Mouse (Mus musculus): ENCODE results near the gene Rdm1.
"Not testable (repeated sequence)": the region's sequence is repeated elsewhere in the genome, so short reads cannot be mapped to it uniquely, and the experiment has no call there.

Gene Rdm1

GRCm38 (mm10) chr11:101616948-101617767, 9.8 kb upstream of the Rdm1 start:
- DNase-seq (ENCODE audit: low spot score in 2 of 2), result no peak

- DNase-seq (ENCODE audit: low spot score in 2 of 2), result no peak
These were observed 9.1 kb upstream of the Rdm1 start for GRCm38 (mm10) chr11:101617849-101618248.

DNA sequence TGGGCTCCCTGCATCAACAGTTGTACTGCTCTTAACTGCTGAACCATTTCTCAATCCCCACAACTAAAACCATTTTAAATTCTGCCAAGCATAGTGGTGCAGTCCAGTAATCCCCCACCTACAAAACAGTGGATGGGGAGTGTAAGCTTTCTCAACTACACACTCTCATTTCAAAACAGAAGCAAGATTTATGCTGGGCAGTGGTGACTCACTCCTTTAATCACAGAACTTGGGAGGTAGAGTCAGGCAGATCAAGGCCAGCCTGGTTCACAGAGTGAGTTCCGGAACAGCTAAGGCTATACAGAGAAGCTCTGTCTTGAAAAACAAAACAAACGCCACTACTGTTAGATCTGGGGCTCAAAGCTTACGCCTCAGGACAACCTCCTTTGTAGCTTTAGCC, 8.4 kb upstream of the Rdm1 start:
- DNase-seq (ENCODE audit: low spot score in 2 of 2), result no peak

GRCm38 (mm10) chr11:101620022-101620655, 6.9 kb upstream of the Rdm1 start:
- not testable (repeated sequence) for DNase-seq (ENCODE audit: low spot score in 2 of 2)

DNA sequence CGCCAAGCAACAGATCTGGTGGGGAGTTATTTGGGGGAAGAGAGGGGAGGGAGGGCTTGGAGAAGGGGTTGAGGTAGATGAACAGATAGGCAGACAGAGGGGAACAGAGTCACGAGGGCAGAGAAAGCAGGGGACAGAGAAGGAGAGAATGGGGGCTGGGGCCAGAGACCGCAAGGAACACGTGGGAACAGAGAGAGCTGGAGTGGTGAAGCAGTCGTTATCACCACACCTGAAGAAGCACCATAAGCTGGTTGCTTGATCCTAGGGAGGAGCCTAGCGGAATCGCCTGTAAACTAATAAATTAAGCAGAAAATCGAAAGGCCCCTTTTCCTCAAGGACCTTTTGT, 373 bp upstream of the Rdm1 start:
- no peak for DNase-seq (ENCODE audit: low spot score in 2 of 2)

GRCm38 (mm10) chr11:101627857-101628559, 1.0 kb downstream of the Rdm1 start:
- peak; percentile 84 to 91 for DNase-seq (ENCODE audit: low spot score in 2 of 2)

DNA sequence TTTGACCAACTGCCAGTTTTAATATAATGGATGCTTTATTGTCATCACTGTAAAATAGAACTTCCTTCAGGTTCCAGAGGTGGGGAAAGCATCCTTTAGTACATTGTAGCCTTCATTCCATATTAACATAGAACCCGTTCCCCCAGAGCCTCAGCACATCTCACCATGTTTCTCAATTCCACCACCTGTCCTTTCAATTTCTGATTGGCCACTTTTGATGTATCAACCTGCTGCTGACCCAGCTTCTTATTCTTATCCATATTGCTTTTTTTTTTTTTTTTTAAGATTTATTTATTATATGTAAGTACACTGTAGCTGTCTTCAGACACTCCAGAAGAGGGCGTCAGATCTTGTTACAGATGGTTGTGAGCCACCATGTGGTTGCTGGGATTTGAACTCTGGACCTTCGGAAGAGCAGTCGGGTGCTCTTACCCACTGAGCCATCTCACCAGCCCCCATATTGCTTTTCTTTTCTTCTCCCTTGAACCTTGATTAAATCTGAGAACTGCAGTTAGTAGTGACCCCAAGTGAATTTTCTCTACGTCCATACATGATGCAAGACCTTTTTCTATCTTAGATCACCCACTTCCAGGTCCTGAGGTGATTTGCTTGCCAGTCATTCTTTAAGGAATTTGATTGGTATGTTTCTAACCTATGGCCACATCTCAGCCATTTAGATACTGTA, 1.9 kb downstream of the Rdm1 start:
- not testable (repeated sequence) for DNase-seq (ENCODE audit: low spot score in 2 of 2)

DNA sequence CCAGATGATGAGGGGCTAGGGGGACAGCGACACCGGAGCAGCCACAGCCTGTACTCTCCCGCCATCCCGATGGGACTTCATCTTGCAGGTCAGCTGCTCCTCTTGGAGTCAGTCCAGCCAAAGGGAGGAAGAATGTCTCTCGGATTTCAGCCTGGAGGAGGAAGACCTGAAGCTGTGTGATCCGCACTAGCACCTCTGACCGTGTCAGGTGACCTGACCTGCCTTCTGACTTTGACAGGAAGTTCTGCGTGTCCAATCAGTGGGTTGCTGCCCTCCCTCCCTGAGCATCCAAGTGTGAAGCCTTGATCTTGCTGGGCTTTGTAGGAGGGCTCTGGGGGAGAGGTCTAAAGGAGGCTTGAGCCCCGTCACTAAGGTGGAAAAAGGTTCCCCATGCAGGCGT, 8.7 kb downstream of the Rdm1 start:
- no peak for DNase-seq (ENCODE audit: low spot score in 2 of 2)

DNA sequence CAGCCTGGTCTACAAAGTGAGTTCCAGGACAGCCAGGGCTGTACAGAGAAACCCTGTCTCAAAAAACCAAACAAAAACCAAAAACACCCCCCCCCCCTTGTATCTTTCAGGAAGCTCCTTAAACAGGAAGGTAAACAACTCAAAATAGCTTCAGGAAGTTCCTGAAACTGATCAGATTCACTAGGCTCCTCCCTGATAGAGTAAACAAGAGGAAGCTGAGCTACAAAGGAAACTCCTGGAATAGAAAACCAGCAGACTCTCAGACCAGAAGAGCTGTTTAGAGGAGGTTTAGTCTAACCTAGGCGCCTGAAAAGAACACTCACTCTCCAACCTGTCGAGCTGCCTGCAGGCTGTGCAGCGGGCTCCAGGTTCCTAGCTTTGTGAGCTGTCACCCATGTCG, 12.8 kb downstream of the Rdm1 start:
- no peak for DNase-seq (ENCODE audit: low spot score in 2 of 2)

DNA sequence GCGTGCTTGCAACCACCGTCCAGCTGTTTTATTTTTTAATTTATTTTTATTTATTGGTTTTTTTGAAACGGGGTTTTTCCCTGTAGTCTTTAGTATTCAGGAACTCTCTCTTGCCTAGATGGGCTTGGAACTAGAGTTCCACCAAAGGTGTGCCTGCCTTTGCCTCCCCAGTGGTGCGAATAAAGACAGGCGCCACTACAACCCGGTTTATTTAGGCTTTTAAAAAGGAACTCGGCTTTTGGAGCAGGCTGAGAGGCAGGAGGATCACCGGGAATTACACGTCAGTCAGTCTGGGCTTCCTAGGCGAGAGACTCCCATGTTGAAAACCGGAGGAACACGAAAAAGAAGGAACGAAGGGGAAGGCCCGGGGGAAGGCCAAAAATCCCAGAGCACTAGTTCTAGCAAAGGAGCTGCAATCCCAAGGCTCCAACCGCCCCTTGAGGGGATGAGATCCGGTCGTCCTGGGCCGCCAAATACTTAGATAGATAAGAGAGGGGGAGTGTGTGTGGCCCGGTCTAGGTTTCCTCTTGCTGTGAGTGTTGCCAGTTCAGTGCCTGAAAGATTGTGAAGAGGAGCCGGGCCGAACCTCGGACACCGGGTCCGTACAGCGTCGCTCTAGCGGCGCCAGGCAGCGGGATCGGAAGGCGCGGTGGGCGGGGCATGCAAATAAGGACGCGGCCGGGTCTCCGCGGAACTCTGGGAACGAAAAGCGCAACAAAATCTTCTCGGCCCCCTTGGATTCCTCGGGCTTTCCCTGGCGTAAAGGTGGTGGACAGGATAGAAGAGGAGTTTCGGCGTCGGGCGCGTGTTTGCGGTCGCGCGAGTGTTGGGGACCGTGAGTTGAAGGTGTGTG, 14.1 kb downstream of the Rdm1 start:
- peak; percentile 74 to 78 for DNase-seq (ENCODE audit: low spot score in 2 of 2)

- not testable (repeated sequence) for DNase-seq (ENCODE audit: low spot score in 2 of 2)
These were observed 15.0 kb downstream of the Rdm1 start for GRCm38 (mm10) chr11:101641710-101642642.

GRCm38 (mm10) chr11:101642931-101643330, 15.9 kb downstream of the Rdm1 start:
- DNase-seq (ENCODE audit: low spot score in 2 of 2), result no peak

GRCm38 (mm10) chr11:101644591-101644990, 17.6 kb downstream of the Rdm1 start:
- DNase-seq (ENCODE audit: low spot score in 2 of 2), result no peak

GRCm38 (mm10) chr11:101645043-101645410, 18.0 kb downstream of the Rdm1 start:
- not testable (repeated sequence) for DNase-seq (ENCODE audit: low spot score in 2 of 2)

DNA sequence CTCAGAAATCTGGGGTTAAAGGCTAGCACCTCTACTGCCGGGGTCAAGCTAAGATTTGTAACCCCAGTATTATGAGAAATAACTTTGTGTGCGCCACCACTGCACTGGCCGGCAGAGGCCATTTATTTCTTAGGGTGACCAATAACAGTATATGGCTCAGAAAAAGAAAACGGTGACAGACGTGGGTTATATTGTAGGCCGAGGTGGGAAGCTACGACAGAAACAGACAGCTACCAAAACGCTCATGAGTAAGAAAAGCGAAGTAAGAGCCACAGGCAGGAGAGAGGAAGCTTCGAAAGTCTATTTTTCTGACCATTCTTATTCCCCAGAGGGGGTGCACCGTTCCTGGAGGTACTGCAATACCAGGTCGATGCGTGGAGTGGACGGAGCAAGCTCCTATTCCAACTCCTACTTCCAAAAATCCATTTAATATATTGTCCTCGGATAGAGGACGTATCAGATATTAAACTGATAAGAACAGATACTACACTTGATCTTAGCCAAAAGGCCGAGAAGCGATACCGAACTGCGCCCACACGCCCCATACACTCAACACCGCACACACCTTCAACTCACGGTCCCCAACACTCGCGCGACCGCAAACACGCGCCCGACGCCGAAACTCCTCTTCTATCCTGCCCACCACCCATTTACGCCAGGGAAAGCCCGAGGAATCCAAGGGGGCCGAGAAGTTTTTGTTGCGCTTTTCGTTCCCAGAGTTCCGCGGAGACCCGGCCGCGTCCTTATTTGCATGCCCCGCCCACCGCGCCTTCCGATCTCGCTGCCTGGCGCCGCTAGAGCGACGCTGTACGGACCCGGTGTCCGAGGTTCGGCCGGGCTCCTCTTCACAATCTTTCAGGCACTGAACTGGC, 18.7 kb downstream of the Rdm1 start:
- peak in 1 of 2 experiments; percentile 65 for DNase-seq (ENCODE audit: low spot score in 2 of 2)

- DNase-seq (ENCODE audit: low spot score in 2 of 2), result not testable (repeated sequence)
These were observed 19.3 kb downstream of the Rdm1 start for GRCm38 (mm10) chr11:101646283-101646794.

- DNase-seq (ENCODE audit: low spot score in 2 of 2), result not testable (repeated sequence)
These were observed 20.1 kb downstream of the Rdm1 start for GRCm38 (mm10) chr11:101647093-101647492.

DNA sequence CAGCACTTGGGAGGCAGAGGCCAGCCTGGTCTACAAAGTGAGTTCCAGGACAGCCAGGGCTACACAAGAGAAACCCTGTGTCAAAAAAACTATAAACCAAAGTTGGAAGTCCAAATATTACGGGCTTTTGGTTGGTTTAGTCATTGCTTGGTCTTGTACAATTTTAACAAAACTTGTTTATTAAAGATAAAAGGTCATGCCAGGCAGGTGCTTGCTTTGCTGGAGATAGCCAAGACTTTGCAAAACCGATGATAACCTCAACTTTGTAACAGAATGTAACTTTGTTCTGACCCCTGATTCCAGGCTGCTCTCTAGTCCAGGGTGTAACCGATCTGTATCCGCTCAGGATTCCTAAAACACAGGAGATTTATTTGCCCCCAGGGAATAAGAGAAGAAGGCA, 29.4 kb downstream of the Rdm1 start:
- DNase-seq (ENCODE audit: low spot score in 2 of 2), result no peak

DNA sequence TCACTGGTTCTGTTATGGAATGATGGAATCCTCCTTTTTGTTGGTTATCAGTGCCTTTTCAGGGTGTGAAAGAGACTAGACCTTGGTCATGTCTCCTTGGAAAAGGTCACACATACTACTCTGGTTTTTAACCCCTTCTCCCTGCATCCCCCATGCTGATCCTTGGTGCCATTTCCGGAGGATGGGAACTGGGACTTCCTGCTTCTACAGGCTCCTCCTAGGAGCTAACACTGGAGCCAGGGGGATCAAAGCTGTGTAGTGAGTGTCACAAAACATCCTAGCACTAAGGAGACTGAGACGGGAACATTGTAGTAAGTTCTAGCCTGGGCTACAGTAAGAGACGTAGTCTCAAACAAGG, 30.5 kb downstream of the Rdm1 start:
- DNase-seq (ENCODE audit: low spot score in 2 of 2), result no peak
